Comparison of ENCODE assay signal across 11 mouse cellular contexts in the genomic region with DNA sequence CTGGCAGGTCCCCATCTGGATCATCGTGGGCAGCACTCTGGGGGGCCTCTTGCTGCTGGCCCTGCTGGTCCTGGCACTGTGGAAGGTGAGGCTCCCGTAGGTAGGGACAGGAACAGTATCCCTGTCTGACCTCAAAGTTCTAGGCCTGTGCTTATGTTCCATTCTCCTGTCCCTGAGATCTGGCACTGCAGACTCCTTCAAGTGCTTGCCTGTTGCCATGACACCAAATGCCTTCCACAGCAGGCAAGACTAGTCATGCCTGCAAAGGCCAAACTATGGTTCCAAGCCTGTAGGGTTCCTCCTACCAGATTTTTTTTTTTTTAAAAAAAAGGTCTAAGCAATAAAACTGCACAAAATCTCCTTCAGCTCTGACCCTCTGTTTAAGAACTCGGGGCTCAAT. TPM values are rescaled to one million over a fixed set of nuclear protein-coding genes. Genes with fewer than 3 reads are reported as not detected.
DNase-seq lines count a peak whose midpoint lies in the region; ATAC-seq lines count a peak whose summit lies in the region.
"Had no signal": no experiment of that assay in that cellular context is flagged by ENCODE, and none has a peak within 500 bp of the region (broad histone marks: within the 10 kb centered on the region; RNA-seq: fewer than 3 reads in every experiment).

No protein-coding gene starts in this region.

- H3K4me2 ChIP-seq in hindbrain, embryonic 14.5 days (replicated peaks) = no peak overlapping the region
- H3K4me2 ChIP-seq in hindbrain, embryonic 16.5 days (ENCODE audit: low read length) = no peak overlapping the region

- ATAC-seq in hindbrain, embryonic 14.5 days (ENCODE audit: low FRiP score) = no peak
- no peak for ATAC-seq in hindbrain, embryonic 16.5 days

- H3K36me3 ChIP-seq in hindbrain, embryonic 14.5 days (replicated peaks; ENCODE audit: control insufficient read depth, insufficient read depth) = no peaks in the 10 kb centered on the region
- H3K36me3 ChIP-seq in hindbrain, embryonic 16.5 days (ENCODE audit: control insufficient read depth, insufficient read depth, low read length) = no peaks in the 10 kb centered on the region

- H3K4me1 ChIP-seq in hindbrain, embryonic 14.5 days (replicated peaks; ENCODE audit: control insufficient read depth, insufficient read depth, low read length) = peaks cover 17% of the 10 kb centered on the region
- H3K4me1 ChIP-seq in hindbrain, embryonic 16.5 days (ENCODE audit: control insufficient read depth, insufficient read depth, low read depth, low read length) = peaks cover 18% of the 10 kb centered on the region

- H3K27ac ChIP-seq in hindbrain, embryonic 14.5 days = no peak overlapping the region
- no peak overlapping the region for H3K27ac ChIP-seq in hindbrain, embryonic 16.5 days (ENCODE audit: low read depth, low read length)

- 54% methylated on average over 3 of the region's 3 CpGs for WGBS in hindbrain, embryonic 14.5 days
- 41% methylated on average over 3 of the region's 3 CpGs for WGBS in hindbrain, embryonic 16.5 days

- no peaks in the 10 kb centered on the region for H3K9me3 ChIP-seq in hindbrain, embryonic 14.5 days (ENCODE audit: control insufficient read depth, low read length)
- no peaks in the 10 kb centered on the region for H3K9me3 ChIP-seq in hindbrain, embryonic 16.5 days (ENCODE audit: control insufficient read depth, low read length)
- H3K9me3 ChIP-seq: megakaryocyte, embryonic 14.5 days had no signal

- H3K9ac ChIP-seq in hindbrain, embryonic 14.5 days = no peak overlapping the region
- no peak overlapping the region for H3K9ac ChIP-seq in hindbrain, embryonic 16.5 days (ENCODE audit: low read depth, low read length)

- H3K27me3 ChIP-seq in hindbrain, embryonic 14.5 days (ENCODE audit: control insufficient read depth, insufficient read depth, low read length) = no peaks in the 10 kb centered on the region
- H3K27me3 ChIP-seq in hindbrain, embryonic 16.5 days (replicated peaks; ENCODE audit: control insufficient read depth, insufficient read depth, low read length) = no peaks in the 10 kb centered on the region

- no peak overlapping the region for H3K4me3 ChIP-seq in hindbrain, embryonic 14.5 days (replicated peaks; ENCODE audit: low read length)
- H3K4me3 ChIP-seq in hindbrain, embryonic 16.5 days (ENCODE audit: low read length) = no peak overlapping the region
- H3K4me3 ChIP-seq: megakaryocyte, embryonic 14.5 days had no signal

- DNase-seq in hindbrain, embryonic 14.5 days (ENCODE audit: low spot score) = peak; percentile 43
- DNase-seq in Muller cell, postnatal 12 days (ENCODE audit: inconsistent ontology term) = peak; percentile 29
- DNase-seq in embryo, embryonic 11 days = peak; percentile 31
- peak; percentile 30 to 42 for DNase-seq in kidney, postnatal 36 days
- DNase-seq in thymus, adult 18-20 months = no peak
- DNase-seq in frontal cortex, postnatal 10 days (ENCODE audit: low spot score in 2 of 2) = no peak
- no peak for DNase-seq in testis, postnatal 14 days (ENCODE audit: low spot score)
- DNase-seq: adrenal gland, postnatal 10 days; cerebellum, adult 9-11 months had no signal

RNA-seq across cellular contexts. Expression of a gene that starts 29.8 kb away (rescaled TPM):
- 86.6 and 101 TPM in 2 replicates for polyA plus RNA-seq in hindbrain, embryonic 14.5 days (2014; fragmentation: Nextera tagmentation; extraction: Ambion mirVana)
- polyA plus RNA-seq in hindbrain, embryonic 16.5 days (2015; fragmentation: Nextera tagmentation; extraction: Ambion mirVana) = 44.5 and 55.2 TPM in 2 replicates

RNA-seq across cellular contexts. Expression of a gene that starts 56.6 kb away (rescaled TPM):
- 5.4 and 7.1 TPM in 2 replicates for polyA plus RNA-seq in hindbrain, embryonic 14.5 days (2014; fragmentation: Nextera tagmentation; extraction: Ambion mirVana)
- 6.7 and 6.9 TPM in 2 replicates for polyA plus RNA-seq in hindbrain, embryonic 16.5 days (2015; fragmentation: Nextera tagmentation; extraction: Ambion mirVana)

Comparison
In these comparisons a context has a peak if more than half of its experiments do, and no peak if none do; other contexts are left out.
1. DNase-seq: peak in hindbrain, embryonic 14.5 days (single experiment), Muller cell, postnatal 12 days (single experiment), embryo, embryonic 11 days (single experiment) and kidney, postnatal 36 days (2 of 2); none in thymus, adult 18-20 months (0 of 2), frontal cortex, postnatal 10 days (0 of 2) and testis, postnatal 14 days (single experiment).